ENCODE assay signal across 8 mouse cellular contexts in genomic region chr8:88119076-88119475, GRCm38 (mm10). TPM values are rescaled to one million over a fixed set of nuclear protein-coding genes. Genes with fewer than 3 reads are reported as not detected.
DNase-seq lines count a peak whose midpoint lies in the region; ATAC-seq and TF ChIP-seq lines count a peak whose summit lies in the region.

No protein-coding gene starts in this region.

- H3K27me3 ChIP-seq in ES-Bruce4 (ENCODE audit: control insufficient read depth, insufficient read depth, low read length, poor library complexity, severe bottlenecking) = no peaks in the 10 kb centered on the region; the same call in 1 of the 2 replicates
- no peaks in the 10 kb centered on the region for H3K27me3 ChIP-seq in hindbrain, postnatal 0 days (ENCODE audit: insufficient read depth, low read length)
- no peaks in the 10 kb centered on the region for H3K27me3 ChIP-seq in lung, postnatal 0 days (replicated peaks; ENCODE audit: insufficient read depth, low read length)
- H3K27me3 ChIP-seq in stomach, embryonic 16.5 days (ENCODE audit: control insufficient read depth, insufficient read depth, low read length) = no peaks in the 10 kb centered on the region

- H3K27ac ChIP-seq in ES-Bruce4 (ENCODE audit: insufficient read depth, low read length) = no peak overlapping the region
- H3K27ac ChIP-seq in hindbrain, postnatal 0 days = peak overlapping the region; percentile 78
- H3K27ac ChIP-seq in lung, postnatal 0 days (ENCODE audit: low read length) = peak overlapping the region; percentile 86
- peak overlapping the region; percentile 79 for H3K27ac ChIP-seq in stomach, embryonic 16.5 days (ENCODE audit: low read length)

- peaks cover 24% of the 10 kb centered on the region for H3K36me3 ChIP-seq in ES-Bruce4 (ENCODE audit: control insufficient read depth, insufficient read depth, low read length, poor library complexity, severe bottlenecking)
- no peaks in the 10 kb centered on the region; the same call in 1 of the 2 replicates for H3K36me3 ChIP-seq in hindbrain, postnatal 0 days (ENCODE audit: insufficient read depth, low read length)
- H3K36me3 ChIP-seq in lung, postnatal 0 days (ENCODE audit: insufficient read depth, low read length) = no peaks in the 10 kb centered on the region
- H3K36me3 ChIP-seq in stomach, embryonic 16.5 days (ENCODE audit: control insufficient read depth, insufficient read depth, low read length) = no peaks in the 10 kb centered on the region

- no peaks in the 10 kb centered on the region for H3K9me3 ChIP-seq in ES-Bruce4 (replicated peaks; ENCODE audit: control insufficient read depth, insufficient read depth, low read length, poor library complexity, severe bottlenecking)
- H3K9me3 ChIP-seq in hindbrain, postnatal 0 days (ENCODE audit: low read length) = no peaks in the 10 kb centered on the region
- no peaks in the 10 kb centered on the region for H3K9me3 ChIP-seq in lung, postnatal 0 days (ENCODE audit: low read length)
- no peaks in the 10 kb centered on the region for H3K9me3 ChIP-seq in stomach, embryonic 16.5 days (replicated peaks; ENCODE audit: control insufficient read depth, low read length)

- H3K4me1 ChIP-seq in ES-Bruce4 (ENCODE audit: control insufficient read depth, insufficient read depth, low read length) = no peaks in the 10 kb centered on the region
- peaks cover 6% of the 10 kb centered on the region for H3K4me1 ChIP-seq in hindbrain, postnatal 0 days (ENCODE audit: insufficient read depth, low read length)
- no peaks in the 10 kb centered on the region; the same call in 1 of the 2 replicates for H3K4me1 ChIP-seq in lung, postnatal 0 days (ENCODE audit: insufficient read depth, low read depth, low read length)
- H3K4me1 ChIP-seq in stomach, embryonic 16.5 days (ENCODE audit: control insufficient read depth, insufficient read depth, low read length) = no peaks in the 10 kb centered on the region

- H3K9ac ChIP-seq in ES-Bruce4 (ENCODE audit: low read depth, poor library complexity, severe bottlenecking) = peak overlapping the region; percentile 100
- H3K9ac ChIP-seq in hindbrain, postnatal 0 days (replicated peaks; ENCODE audit: low read length) = peak overlapping the region; percentile 81
- H3K9ac ChIP-seq in lung, postnatal 0 days (replicated peaks; ENCODE audit: low read depth) = peak overlapping the region; percentile 87
- peak overlapping the region; percentile 93 for H3K9ac ChIP-seq in stomach, embryonic 16.5 days (ENCODE audit: low read length)

- no peak for TF ChIP-seq POLR2A in ES-Bruce4 (IDR thresholded peaks at IDR 0.05; ENCODE audit: insufficient read depth, low read length)

- peak overlapping the region; percentile 97 for H3K4me3 ChIP-seq in ES-Bruce4 (ENCODE audit: low read depth, low read length)
- H3K4me3 ChIP-seq in hindbrain, postnatal 0 days (ENCODE audit: low read length) = peak overlapping the region; percentile 91
- H3K4me3 ChIP-seq in lung, postnatal 0 days (ENCODE audit: low read depth, low read length) = peak overlapping the region; percentile 91
- H3K4me3 ChIP-seq in stomach, embryonic 16.5 days (replicated peaks; ENCODE audit: low read length) = peak overlapping the region; percentile 80

- WGBS in hindbrain, postnatal 0 days = 1% methylated on average over 11 of the region's 11 CpGs
- WGBS in lung, postnatal 0 days = under 1% methylated on average over 11 of the region's 11 CpGs
- under 1% methylated on average over 11 of the region's 11 CpGs for WGBS in stomach, embryonic 16.5 days

- peak overlapping the region; percentile 84 for H3K4me2 ChIP-seq in hindbrain, postnatal 0 days (ENCODE audit: low read depth, low read length)
- H3K4me2 ChIP-seq in lung, postnatal 0 days (replicated peaks; ENCODE audit: low read depth, low read length) = peak overlapping the region; percentile 68
- peak overlapping the region; percentile 57 for H3K4me2 ChIP-seq in stomach, embryonic 16.5 days (ENCODE audit: low read depth, low read length)

- ATAC-seq in erythroid progenitor cell, adult 5-6 weeks (replicated peaks; ENCODE audit: low FRiP score, poor library complexity, severe bottlenecking) = peak; percentile 77
- no peak for ATAC-seq in hindbrain, postnatal 0 days
- ATAC-seq in lung, postnatal 0 days = peak; percentile 34
- no peak for ATAC-seq in stomach, embryonic 16.5 days (ENCODE audit: insufficient read depth, low FRiP score)

- TF ChIP-seq EP300 in ES-Bruce4 (IDR thresholded peaks at IDR 0.05; ENCODE audit: insufficient read depth, low read depth, low read length) = no peak
- TF ChIP-seq EP300 in lung, postnatal 0 days (IDR thresholded peaks at IDR 0.05) = no peak

- DNase-seq in adrenal gland, postnatal 14 days = peak; percentile 40
- DNase-seq in adrenal gland, postnatal 4 days (ENCODE audit: low spot score in 2 of 2) = no peak
- DNase-seq in hindbrain, postnatal 0 days (ENCODE audit: low spot score) = no peak
- DNase-seq in lung, postnatal 0 days (ENCODE audit: low spot score) = no peak
- no peak for DNase-seq in ovary, postnatal 14 days (ENCODE audit: low spot score)

- TF ChIP-seq CTCF in ES-Bruce4 (IDR thresholded peaks at IDR 0.05; ENCODE audit: low read depth, low read length) = no peak
- TF ChIP-seq CTCF in hindbrain, postnatal 0 days (IDR thresholded peaks at IDR 0.05; ENCODE audit: low read depth) = no peak
- no peak for TF ChIP-seq CTCF in lung, postnatal 0 days (IDR thresholded peaks at IDR 0.05)

RNA-seq across cellular contexts. Expression of gene Cnep1r1, which starts 0.5 kb away (rescaled TPM):
- total RNA-seq in adrenal gland, postnatal 14 days (2021) = 30.5 and 32.6 TPM in 2 replicates
- total RNA-seq in adrenal gland, postnatal 4 days (2021) = 10 to 100 TPM; 38.8 to 41.3 TPM
- 40.6 and 40.7 TPM in 2 replicates for polyA plus RNA-seq in ES-Bruce4 (2011; ENCODE audit: insufficient read depth, insufficient read length, low read depth, missing spikeins)
- 110 and 125 TPM in 2 replicates for total RNA-seq in erythroid progenitor cell, adult 5-6 weeks (2015; ENCODE audit: low replicate concordance)
- 26.4 and 36.3 TPM in 2 replicates for total RNA-seq in erythroid progenitor cell, adult 5-6 weeks (2017; ENCODE audit: low replicate concordance)
- 12.3 and 21.3 TPM in 2 replicates for total RNA-seq in hindbrain, postnatal 0 days (2014; rRNA removed)
- 26.6 and 28.5 TPM in 2 replicates for polyA plus RNA-seq in hindbrain, postnatal 0 days (2015; fragmentation: Nextera tagmentation; extraction: Ambion mirVana)
- polyA plus RNA-seq in lung, postnatal 0 days (2015; fragmentation: Nextera tagmentation; extraction: Ambion mirVana) = 45.8 and 46.4 TPM in 2 replicates
- 51.1 and 52.1 TPM in 2 replicates for polyA plus RNA-seq in stomach, embryonic 16.5 days (2015; fragmentation: Nextera tagmentation; extraction: Ambion mirVana)

RNA-seq across cellular contexts. Expression of gene Heatr3, which starts 18.6 kb away (rescaled TPM):
- 31.8 and 32.3 TPM in 2 replicates for total RNA-seq in adrenal gland, postnatal 14 days (2021)
- 10 to 100 TPM; 31.2 to 31.4 TPM for total RNA-seq in adrenal gland, postnatal 4 days (2021)
- 44.4 and 49.4 TPM in 2 replicates for polyA plus RNA-seq in ES-Bruce4 (2011; ENCODE audit: insufficient read depth, insufficient read length, low read depth, missing spikeins)
- total RNA-seq in erythroid progenitor cell, adult 5-6 weeks (2015; ENCODE audit: low replicate concordance) = 1.8 and 9.2 TPM in 2 replicates
- 1.6 and 11.4 TPM in 2 replicates for total RNA-seq in erythroid progenitor cell, adult 5-6 weeks (2017; ENCODE audit: low replicate concordance)
- total RNA-seq in hindbrain, postnatal 0 days (2014; rRNA removed) = 28.5 and 36.0 TPM in 2 replicates
- 28.4 and 29.2 TPM in 2 replicates for polyA plus RNA-seq in hindbrain, postnatal 0 days (2015; fragmentation: Nextera tagmentation; extraction: Ambion mirVana)
- 12.9 and 13.5 TPM in 2 replicates for polyA plus RNA-seq in lung, postnatal 0 days (2015; fragmentation: Nextera tagmentation; extraction: Ambion mirVana)
- 34.6 and 35.0 TPM in 2 replicates for polyA plus RNA-seq in stomach, embryonic 16.5 days (2015; fragmentation: Nextera tagmentation; extraction: Ambion mirVana)

Comparison
In these comparisons a context has a peak if more than half of its experiments do, and no peak if none do; other contexts are left out.
1. ATAC-seq: peak in erythroid progenitor cell, adult 5-6 weeks (single experiment) and lung, postnatal 0 days (single experiment); none in hindbrain, postnatal 0 days (single experiment) and stomach, embryonic 16.5 days (single experiment).
2. Peak in every context shown above with its lines, with median percentiles within 50 percentile points of each other: H3K4me3 ChIP-seq, H3K9ac ChIP-seq and H3K4me2 ChIP-seq.